Mouse (Mus musculus) thymus, postnatal 10 days (tissue): ENCODE results near the gene Morc2b.
"Not testable (repeated sequence)": the region's sequence is repeated elsewhere in the genome, so short reads cannot be mapped to it uniquely, and the experiment has no call there.

ENCODE experiments used
- DNase-seq, 2 experiments: peaks; one replicate each; pipeline ENCODE4 v3.0.0; 2021; ENCODE audit warnings: low spot score in 2 of 2

Morc2b gene

GRCm38 (mm10) chr17:33139261-33139820 lies at the start of gene Morc2b:
Morc2b (minus strand) TSS chr17:33139683.
- no peak for DNase-seq

GRCm38 (mm10) chr17:33168147-33168546 lies 28.7 kb upstream of the Morc2b start, which contains the start of gene Olfr55:
Olfr55 (plus strand) TSS chr17:33168447.
- DNase-seq: not testable (repeated sequence)

- DNase-seq: no peak
Measured at GRCm38 (mm10) chr17:33126257-33126656, 13.2 kb downstream of the Morc2b start.

GRCm38 (mm10) chr17:33124546-33124945 lies 14.9 kb downstream of the Morc2b start:
- no peak for DNase-seq

GRCm38 (mm10) chr17:33097396-33097795 lies 42.1 kb downstream of the Morc2b start:
- DNase-seq: no peak

GRCm38 (mm10) chr17:33092391-33093193 lies 46.9 kb downstream of the Morc2b start:
- DNase-seq: peak; percentile 43 to 56

GRCm38 (mm10) chr17:33091630-33092029 lies 47.9 kb downstream of the Morc2b start:
- no peak for DNase-seq

GRCm38 (mm10) chr17:33089220-33089949 lies 50.1 kb downstream of the Morc2b start, which contains the start of gene Zfp563:
Zfp563 (plus strand) TSS chr17:33089310.
- DNase-seq: peak; percentile 71 to 79

- no peak for DNase-seq
Measured at GRCm38 (mm10) chr17:33067958-33068357, 71.5 kb downstream of the Morc2b start, which contains the start of gene 4921501E09Rik. 4921501E09Rik (minus strand) TSS chr17:33068058.
